Mouse (Mus musculus): ENCODE measurements around the gene Colgalt2.

Colgalt2 gene

GRCm38 (mm10) chr1:152399790-152400555 lies at the start of gene Colgalt2:
Colgalt2 (plus strand) TSS chr1:152399830.
- in situ Hi-C loops (cut with MboI, MseI), result no loop called here

GRCm38 (mm10) chr1:152356721-152357120 lies 42.9 kb upstream of the Colgalt2 start:
- in situ Hi-C loops (cut with MboI, MseI), result loop anchor here (25.0 kb wide), 1 partner anchor 519 kb away; no protein-coding TSS in a partner anchor

GRCm38 (mm10) chr1:152368311-152369088 lies 31.1 kb upstream of the Colgalt2 start:
- in situ Hi-C loops (cut with MboI, MseI), result loop anchor here (25.0 kb wide), 1 partner anchor 531 kb away; no protein-coding TSS in a partner anchor

- in situ Hi-C loops (cut with MboI, MseI), result loop anchor here (25.0 kb wide), 1 partner anchor 532 kb away; no protein-coding TSS in a partner anchor
Measured at GRCm38 (mm10) chr1:152369139-152369538, 30.5 kb upstream of the Colgalt2 start.

- in situ Hi-C loops (cut with MboI, MseI), result no loop called here
Measured at GRCm38 (mm10) chr1:152378311-152378710, 21.3 kb upstream of the Colgalt2 start.

- in situ Hi-C loops (cut with MboI, MseI), result loop anchor here (10.0 kb wide), 1 partner anchor 300 kb away; no protein-coding TSS in a partner anchor
Measured at GRCm38 (mm10) chr1:152384589-152384988, 15.0 kb upstream of the Colgalt2 start.

- in situ Hi-C loops (cut with MboI, MseI), result loop anchor here (10.0 kb wide), 1 partner anchor 301 kb away; no protein-coding TSS in a partner anchor
Measured at GRCm38 (mm10) chr1:152385693-152386092, 13.9 kb upstream of the Colgalt2 start.

GRCm38 (mm10) chr1:152386188-152386835 lies 13.3 kb upstream of the Colgalt2 start, which contains the start of gene Tsen15:
Tsen15 (minus strand) TSS chr1:152386688.
- in situ Hi-C loops (cut with MboI, MseI), result loop anchor here (10.0 kb wide), 1 partner anchor 302 kb away; no protein-coding TSS in a partner anchor

GRCm38 (mm10) chr1:152389271-152389670 lies 10.4 kb upstream of the Colgalt2 start:
- in situ Hi-C loops (cut with MboI, MseI), result loop anchor here (10.0 kb wide), 1 partner anchor 304 kb away; no protein-coding TSS in a partner anchor

GRCm38 (mm10) chr1:152394137-152394536 lies 5.5 kb upstream of the Colgalt2 start:
- in situ Hi-C loops (cut with MboI, MseI), result no loop called here

GRCm38 (mm10) chr1:152394956-152395515 lies 4.6 kb upstream of the Colgalt2 start:
- in situ Hi-C loops (cut with MboI, MseI), result no loop called here

- in situ Hi-C loops (cut with MboI, MseI), result no loop called here
Measured at GRCm38 (mm10) chr1:152398708-152399107, 922 bp upstream of the Colgalt2 start.

GRCm38 (mm10) chr1:152400556-152401540 lies 1.2 kb downstream of the Colgalt2 start:
- in situ Hi-C loops (cut with MboI, MseI), result no loop called here

GRCm38 (mm10) chr1:152407021-152407946 lies 7.7 kb downstream of the Colgalt2 start:
- in situ Hi-C loops (cut with MboI, MseI), result no loop called here

- in situ Hi-C loops (cut with MboI, MseI), result no loop called here
Measured at GRCm38 (mm10) chr1:152409356-152409755, 9.7 kb downstream of the Colgalt2 start.

GRCm38 (mm10) chr1:152410657-152411056 lies 11.0 kb downstream of the Colgalt2 start:
- in situ Hi-C loops (cut with MboI, MseI), result no loop called here

- in situ Hi-C loops (cut with MboI, MseI), result no loop called here
Measured at GRCm38 (mm10) chr1:152413116-152413515, 13.5 kb downstream of the Colgalt2 start.

- in situ Hi-C loops (cut with MboI, MseI), result no loop called here
Measured at GRCm38 (mm10) chr1:152413961-152414360, 14.3 kb downstream of the Colgalt2 start.

- in situ Hi-C loops (cut with MboI, MseI), result no loop called here
Measured at GRCm38 (mm10) chr1:152414451-152414850, 14.8 kb downstream of the Colgalt2 start.

All from regulatory T cell (primary cell).